Mouse (Mus musculus) midbrain, postnatal 0 days (tissue): ENCODE data around the gene Lce1d. TPM values are rescaled to one million over a fixed set of nuclear protein-coding genes. Genes with fewer than 3 reads are reported as not detected.

Experiments
- ATAC-seq: fragments of 200-750 bp; cut with Nextera tagmentation; 2 replicates; pipeline ENCODE4 v1.8.0; 2017; ENCODE audit warnings: moderate number of reproducible peaks, mild to moderate bottlenecking, moderate TSS enrichment, moderate library complexity; ENCODE audit not compliant: low FRiP score
- DNase-seq: peaks from one replicate; pipeline ENCODE4 v3.0.0-alpha.2; 2015; ENCODE audit warnings: low spot score
- H3K27ac ChIP-seq: fragments of 300-500 bp; sonication (generic); 2 replicates; pipeline ENCODE4 v1.5.1; 2014; ENCODE audit warnings: low read depth, mild to moderate bottlenecking, low read length, mixed read lengths
- H3K27me3 ChIP-seq: fragments of 300-500 bp; sonication (generic); 2 replicates; pipeline ENCODE4 v1.6.1; 2014; ENCODE audit warnings: low read length, control low read depth, mixed read lengths; ENCODE audit not compliant: insufficient read depth
- H3K36me3 ChIP-seq: fragments of 300-500 bp; sonication (generic); 2 replicates; pipeline ENCODE4 v1.6.1; 2014; ENCODE audit warnings: low read length, control low read depth, mixed read lengths; ENCODE audit not compliant: insufficient read depth
- H3K4me1 ChIP-seq: fragments of 300-500 bp; sonication (generic); 2 replicates; pipeline ENCODE4 v1.6.1; 2014; ENCODE audit warnings: mild to moderate bottlenecking, control low read depth, antibody characterized with exemption, low read length, mixed read lengths; ENCODE audit not compliant: insufficient read depth
- H3K4me2 ChIP-seq: fragments of 300-500 bp; sonication (generic); 2 replicates; pipeline ENCODE4 v1.6.1; 2014; ENCODE audit warnings: low read depth, mild to moderate bottlenecking, low read length, mixed read lengths; ENCODE audit not compliant: poor library complexity, severe bottlenecking
- H3K4me3 ChIP-seq: fragments of 300-500 bp; sonication (generic); 2 replicates; pipeline ENCODE4 v1.5.1; 2014; ENCODE audit warnings: low read depth, mild to moderate bottlenecking, low read length, moderate library complexity
- H3K9ac ChIP-seq: fragments of 300-500 bp; sonication (generic); replicated peaks from 2 replicates; pipeline ENCODE4 v1.6.1; 2014; ENCODE audit warnings: mild to moderate bottlenecking, low read length, moderate library complexity, mixed read lengths; ENCODE audit not compliant: poor library complexity, severe bottlenecking
- H3K9me3 ChIP-seq: fragments of 300-500 bp; sonication (generic); 2 replicates; pipeline ENCODE4 v1.6.1; 2016; ENCODE audit warnings: low read length, control low read depth
- CTCF ChIP-seq: IDR thresholded peaks from 2 replicates; pipeline ENCODE4 v1.5.1; 2016; ENCODE audit warnings: antibody characterized with exemption, mild to moderate bottlenecking
- WGBS: fragments of 180-500 bp; shearing (Covaris S2); extraction: QIAGEN DNeasy Blood & Tissue Kit; methylation state at CpG from one replicate; pipeline ENCODE4 v1.1.7; 2014; 5-methylcytosine and 5-hydroxymethylcytosine counted together
- polyA plus RNA-seq: library from polyadenylated mRNA; unstranded; fragments of >200 nt; fragmentation: Nextera tagmentation; extraction: Ambion mirVana; gene quantifications from 2 replicates; pipeline ENCODE4 v1.2.1, GENCODE M21; 2015
- total RNA-seq: library from RNA; depleted of rRNA; stranded (reverse); fragments of >200 nt; gene quantifications from 2 replicates; pipeline ENCODE4 v1.2.3, GENCODE M21; 2014; rRNA removed

Lce1d gene
- total RNA-seq (1.4 TPM in 1 of 2 replicates, not detected in the other), polyA plus RNA-seq (not detected in 2 replicates)

GRCm38 (mm10) chr3:92687110-92687509, at the start of gene Lce1d:
Gene Lce1d, minus strand, starts transcription at chr3:92687210.
- DNase-seq, result no peak
- no peak for ATAC-seq
- TF ChIP-seq CTCF, result no peak
- Histone ChIP-seq H3K27ac (no peak within 1 kb of the TSS), H3K4me1 (no peaks in the 10 kb centered on the region), H3K4me2 (no peak within 1 kb of the TSS), H3K9me3 (no peaks in the 10 kb centered on the region), H3K27me3 (no peaks in the 10 kb centered on the region), H3K9ac (no peak within 1 kb of the TSS), H3K36me3 (no peaks in the 10 kb centered on the region), H3K4me3 (no peak within 1 kb of the TSS)
- WGBS, result 84% methylated on average over 2 of the region's 2 CpGs

GRCm38 (mm10) chr3:92722631-92723030, 35.6 kb upstream of the Lce1d start:
- DNase-seq (no peak), ATAC-seq (no peak)
- Histone ChIP-seq H3K9me3 (no peaks in the 10 kb centered on the region), H3K4me3 (no peak overlapping the region), H3K4me1 (no peaks in the 10 kb centered on the region), H3K36me3 (no peaks in the 10 kb centered on the region), H3K27ac (no peak overlapping the region), H3K9ac (no peak overlapping the region), H3K27me3 (no peaks in the 10 kb centered on the region), H3K4me2 (no peak overlapping the region)
- 93% methylated on average over 5 of the region's 5 CpGs for WGBS
- no peak for TF ChIP-seq CTCF

GRCm38 (mm10) chr3:92720250-92720649, 33.2 kb upstream of the Lce1d start, which contains the start of gene Lce1f:
Gene Lce1f, minus strand, starts transcription at chr3:92720350.
- DNase-seq (no peak), ATAC-seq (no peak)
- no peaks in the 10 kb centered on the region for H3K36me3 ChIP-seq
- H3K9ac ChIP-seq, result no peak within 1 kb of the TSS
- no peak for TF ChIP-seq CTCF
- H3K4me2 ChIP-seq, result no peak within 1 kb of the TSS
- no peaks in the 10 kb centered on the region for H3K9me3 ChIP-seq
- H3K27me3 ChIP-seq, result no peaks in the 10 kb centered on the region
- H3K27ac ChIP-seq, result no peak within 1 kb of the TSS
- 75% methylated on average over 3 of the region's 3 CpGs for WGBS
- H3K4me3 ChIP-seq, result no peak within 1 kb of the TSS
- no peaks in the 10 kb centered on the region for H3K4me1 ChIP-seq

- no peaks in the 10 kb centered on the region for H3K27me3 ChIP-seq
- no peak overlapping the region for H3K27ac ChIP-seq
- ATAC-seq, result no peak
- no peaks in the 10 kb centered on the region for H3K36me3 ChIP-seq
- H3K4me2 ChIP-seq, result no peak overlapping the region
- H3K9ac ChIP-seq, result no peak overlapping the region
- no peak for DNase-seq
- no peaks in the 10 kb centered on the region for H3K4me1 ChIP-seq
- peak; percentile 37 for TF ChIP-seq CTCF
- no peak overlapping the region for H3K4me3 ChIP-seq
- no peaks in the 10 kb centered on the region for H3K9me3 ChIP-seq
Observed at GRCm38 (mm10) chr3:92715122-92715521, 28.1 kb upstream of the Lce1d start.

GRCm38 (mm10) chr3:92708974-92709373, 22.0 kb upstream of the Lce1d start, which contains the start of gene Lce1e:
Gene Lce1e, minus strand, starts transcription at chr3:92709074.
- Histone ChIP-seq H3K36me3 (no peaks in the 10 kb centered on the region), H3K27me3 (no peaks in the 10 kb centered on the region), H3K4me1 (no peaks in the 10 kb centered on the region), H3K4me3 (no peak within 1 kb of the TSS), H3K9ac (no peak within 1 kb of the TSS), H3K9me3 (no peaks in the 10 kb centered on the region), H3K4me2 (no peak within 1 kb of the TSS), H3K27ac (no peak within 1 kb of the TSS)
- 86% methylated on average over 2 of the region's 2 CpGs for WGBS
- DNase-seq (no peak), ATAC-seq (no peak)
- no peak for TF ChIP-seq CTCF

- H3K4me3 ChIP-seq, result no peak overlapping the region
- ATAC-seq (no peak), DNase-seq (no peak)
- no peaks in the 10 kb centered on the region for H3K27me3 ChIP-seq
- H3K9me3 ChIP-seq, result no peaks in the 10 kb centered on the region
- no peak overlapping the region for H3K9ac ChIP-seq
- no peak overlapping the region for H3K4me2 ChIP-seq
- 7% methylated on average over 1 of the region's 1 CpGs for WGBS
- no peak overlapping the region for H3K27ac ChIP-seq
- TF ChIP-seq CTCF, result no peak
- H3K4me1 ChIP-seq, result no peaks in the 10 kb centered on the region
- H3K36me3 ChIP-seq, result no peaks in the 10 kb centered on the region
Observed at GRCm38 (mm10) chr3:92694613-92695012, 7.6 kb upstream of the Lce1d start.
